27 mouse cellular contexts compared by ENCODE assay signal in genomic region chr5:62618286-62618685, GRCm38 (mm10).
"Had no signal": no experiment of that assay in that cellular context is flagged by ENCODE, and none has a peak within 500 bp of the region (broad histone marks: within the 10 kb centered on the region; RNA-seq: fewer than 3 reads in every experiment).

No protein-coding gene starts in this region.

- H3K4me2 ChIP-seq: embryonic facial prominence, embryonic 12.5 days; embryonic facial prominence, embryonic 13.5 days; embryonic facial prominence, embryonic 15.5 days; forebrain, embryonic 12.5 days; forebrain, embryonic 13.5 days; forebrain, embryonic 15.5 days had no signal

- H3K4me3 ChIP-seq: embryonic facial prominence, embryonic 10.5 days; embryonic facial prominence, embryonic 12.5 days; embryonic facial prominence, embryonic 13.5 days; embryonic facial prominence, embryonic 15.5 days; erythroblast, embryonic 14.5 days; forebrain, embryonic 10.5 days; forebrain, embryonic 12.5 days; forebrain, embryonic 13.5 days; forebrain, embryonic 15.5 days; gastrocnemius, adult 2 months; heart, adult 2 months had no signal

- ATAC-seq: forebrain, embryonic 13.5 days; forebrain, embryonic 15.5 days; forebrain, embryonic 16.5 days; forebrain, postnatal 0 days had no signal

- H3K9me3 ChIP-seq: embryonic facial prominence, embryonic 10.5 days; embryonic facial prominence, embryonic 12.5 days; embryonic facial prominence, embryonic 13.5 days; embryonic facial prominence, embryonic 15.5 days; forebrain, embryonic 10.5 days; forebrain, embryonic 12.5 days; forebrain, embryonic 13.5 days; forebrain, embryonic 15.5 days had no signal

- H3K36me3 ChIP-seq: embryonic facial prominence, embryonic 10.5 days; embryonic facial prominence, embryonic 12.5 days; embryonic facial prominence, embryonic 13.5 days; embryonic facial prominence, embryonic 15.5 days; forebrain, embryonic 10.5 days; forebrain, embryonic 12.5 days; forebrain, embryonic 15.5 days had no signal

- DNase-seq: cerebellum, adult 8-10 months; cerebellum, adult 9-10 months; cerebellum, adult 9-11 months; cerebellum, postnatal 10 days; cerebellum, postnatal 14 days; cerebellum, postnatal 25 days; cerebellum, postnatal 36 days; embryo, embryonic 11 days; forebrain, postnatal 0 days; gastrocnemius, adult 2 months; gastrocnemius, postnatal 10 days; gastrocnemius, postnatal 14 days; gastrocnemius, postnatal 25 days; gastrocnemius, postnatal 36 days; heart, adult 11 months; heart, adult 18-20 months; heart, adult 2 months had no signal

- H3K27ac ChIP-seq: embryonic facial prominence, embryonic 10.5 days; embryonic facial prominence, embryonic 12.5 days; embryonic facial prominence, embryonic 13.5 days; embryonic facial prominence, embryonic 15.5 days; forebrain, embryonic 10.5 days; forebrain, embryonic 12.5 days; forebrain, embryonic 13.5 days; forebrain, embryonic 15.5 days; gastrocnemius, adult 2 months; heart, adult 2 months had no signal

- H3K27me3 ChIP-seq: embryonic facial prominence, embryonic 12.5 days; embryonic facial prominence, embryonic 13.5 days; embryonic facial prominence, embryonic 15.5 days; forebrain, embryonic 12.5 days; forebrain, embryonic 13.5 days; forebrain, embryonic 15.5 days had no signal

- H3K4me1 ChIP-seq: embryonic facial prominence, embryonic 10.5 days; embryonic facial prominence, embryonic 12.5 days; embryonic facial prominence, embryonic 13.5 days; embryonic facial prominence, embryonic 15.5 days; forebrain, embryonic 10.5 days; forebrain, embryonic 12.5 days; forebrain, embryonic 13.5 days; forebrain, embryonic 15.5 days had no signal

- H3K9ac ChIP-seq: embryonic facial prominence, embryonic 12.5 days; embryonic facial prominence, embryonic 13.5 days; embryonic facial prominence, embryonic 15.5 days; forebrain, embryonic 12.5 days; forebrain, embryonic 13.5 days; forebrain, embryonic 15.5 days; forebrain, postnatal 0 days had no signal
